Mouse (Mus musculus) liver, adult 2 months (tissue): Measurements from ENCODE around the gene Shank2. TPM values are rescaled to one million over a fixed set of nuclear protein-coding genes. Genes with fewer than 3 reads are reported as not detected.

Experiments
- DNase-seq: peaks from one replicate; pipeline ENCODE4 v3.0.0-alpha.2; 2011; ENCODE audit warnings: low read depth, low spot score; ENCODE audit errors: extremely low read depth
- H3K27ac ChIP-seq: fragments of 200-500 bp; replicated peaks from 2 replicates; pipeline ENCODE4 v1.5.1; 2012; ENCODE audit warnings: low read depth, mild to moderate bottlenecking, control low read depth, inconsistent platforms, low read length; ENCODE audit not compliant: insufficient read depth
- H3K27me3 ChIP-seq: fragments of 200-500 bp; 2 replicates; pipeline ENCODE4 v1.6.1; 2012; ENCODE audit warnings: mild to moderate bottlenecking, moderate library complexity, low read length, inconsistent platforms; ENCODE audit not compliant: control insufficient read depth, insufficient read depth
- H3K36me3 ChIP-seq: fragments of 200-500 bp; 2 replicates; pipeline ENCODE4 v1.6.1; 2012; ENCODE audit warnings: low read length, inconsistent platforms; ENCODE audit not compliant: control insufficient read depth, insufficient read depth
- H3K4me1 ChIP-seq: fragments of 200-500 bp; 2 replicates; pipeline ENCODE4 v1.6.1; 2011; ENCODE audit warnings: low read length; ENCODE audit not compliant: control insufficient read depth, insufficient read depth
- H3K4me3 ChIP-seq: fragments of 200-500 bp; 2 replicates; pipeline ENCODE4 v1.5.1; 2011; ENCODE audit warnings: low read depth, mild to moderate bottlenecking, control low read depth, low read length, moderate library complexity; ENCODE audit not compliant: insufficient read depth
- H3K79me2 ChIP-seq: fragments of 200-500 bp; 2 replicates; pipeline ENCODE4 v1.6.1; 2012; ENCODE audit warnings: inconsistent platforms, mild to moderate bottlenecking, low read length, moderate library complexity; ENCODE audit not compliant: control insufficient read depth, insufficient read depth
- H3K9ac ChIP-seq: fragments of 200-500 bp; 2 replicates; pipeline ENCODE4 v1.6.1; 2012; ENCODE audit warnings: low read depth, mild to moderate bottlenecking, control low read depth, inconsistent platforms, low read length
- CTCF ChIP-seq: fragments of 200-500 bp; IDR thresholded peaks from 2 replicates; pipeline ENCODE4 v1.5.1; 2011; ENCODE audit warnings: low read depth, low read length, control low read depth
- POLR2A ChIP-seq: fragments of 200-500 bp; IDR thresholded peaks from 2 replicates; pipeline ENCODE4 v1.6.1; 2011; ENCODE audit warnings: low read length, control low read depth; ENCODE audit not compliant: insufficient read depth; ENCODE audit errors: extremely low read depth
- WGBS: fragments of 180-500 bp; shearing (Covaris S2); methylation state at CpG from one replicate; pipeline ENCODE4 v1.1.7; 2018; 5-methylcytosine and 5-hydroxymethylcytosine counted together
- polyA plus RNA-seq: library from polyadenylated mRNA; depleted of rRNA; stranded (reverse); fragments of >200 nt; gene quantifications from 2 replicates; pipeline ENCODE4 v1.2.3, GENCODE M21; 2012
- total RNA-seq: library from RNA; depleted of rRNA; stranded (reverse); fragments of >200 nt; gene quantifications from 2 replicates; pipeline ENCODE4 v1.2.3, GENCODE M21; 2014

Shank2 gene
- total and polyA plus RNA-seq, 2 experiments: 4.1 to 6.6 TPM

GRCm38 (mm10) chr7:144324861-144325260, 323.1 kb downstream of the Shank2 start:
- H3K9ac ChIP-seq: no peak overlapping the region
- TF ChIP-seq POLR2A (no peak), CTCF (no peak)
- no peaks in the 10 kb centered on the region for H3K27me3 ChIP-seq
- H3K36me3 ChIP-seq: no peaks in the 10 kb centered on the region
- WGBS: 86% methylated on average over 6 of the region's 6 CpGs
- H3K79me2 ChIP-seq: peaks cover 3% of the 10 kb centered on the region; the same call in 1 of the 2 replicates
- H3K27ac ChIP-seq: no peak overlapping the region
- no peak overlapping the region for H3K4me3 ChIP-seq
- no peak for DNase-seq
- H3K4me1 ChIP-seq: no peaks in the 10 kb centered on the region

- Histone ChIP-seq H3K27ac (no peak overlapping the region), H3K36me3 (no peaks in the 10 kb centered on the region), H3K4me3 (no peak overlapping the region), H3K4me1 (no peaks in the 10 kb centered on the region), H3K27me3 (no peaks in the 10 kb centered on the region), H3K79me2 (peaks cover 3% of the 10 kb centered on the region; the same call in 1 of the 2 replicates), H3K9ac (no peak overlapping the region)
- DNase-seq: no peak
- TF ChIP-seq CTCF: no peak
- no peak for TF ChIP-seq POLR2A
- 93% methylated on average over 10 of the region's 10 CpGs for WGBS
Measured at GRCm38 (mm10) chr7:144325603-144326002, 323.9 kb downstream of the Shank2 start.

- H3K36me3 ChIP-seq: no peaks in the 10 kb centered on the region
- no peak overlapping the region for H3K9ac ChIP-seq
- 66% methylated on average over 2 of the region's 2 CpGs for WGBS
- no peak overlapping the region for H3K27ac ChIP-seq
- no peak for TF ChIP-seq CTCF
- TF ChIP-seq POLR2A: no peak
- H3K27me3 ChIP-seq: no peaks in the 10 kb centered on the region
- H3K79me2 ChIP-seq: no peaks in the 10 kb centered on the region; the same call in 1 of the 2 replicates
- no peak overlapping the region for H3K4me3 ChIP-seq
- no peaks in the 10 kb centered on the region for H3K4me1 ChIP-seq
- peak; percentile 24 for DNase-seq
Measured at GRCm38 (mm10) chr7:144329403-144329890, 327.7 kb downstream of the Shank2 start.

DNA sequence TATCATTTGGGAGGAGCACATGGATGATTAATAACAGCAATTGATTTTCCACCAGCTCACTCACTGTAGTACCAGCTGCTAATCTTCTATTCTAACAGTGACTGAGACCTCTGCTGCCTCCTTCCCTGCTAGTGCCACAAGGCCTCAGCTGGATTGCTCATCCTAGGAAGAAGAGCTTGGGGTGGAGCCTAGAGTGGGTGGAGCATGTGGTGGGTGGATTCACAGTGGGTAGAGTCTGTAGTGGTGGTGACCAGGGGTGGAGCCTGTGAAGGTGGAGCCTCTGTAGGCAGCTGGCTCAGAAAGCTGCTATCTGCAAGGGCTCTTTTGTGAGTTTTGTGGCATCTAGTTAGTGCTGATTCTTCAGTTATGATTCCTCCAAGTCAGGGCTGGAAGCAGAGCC, 334.9 kb downstream of the Shank2 start:
- Histone ChIP-seq H3K79me2 (no peaks in the 10 kb centered on the region; the same call in 1 of the 2 replicates), H3K9ac (no peak overlapping the region), H3K4me3 (no peak overlapping the region), H3K36me3 (no peaks in the 10 kb centered on the region), H3K27me3 (no peaks in the 10 kb centered on the region), H3K27ac (no peak overlapping the region), H3K4me1 (no peaks in the 10 kb centered on the region)
- no peak for DNase-seq
- no peak for TF ChIP-seq POLR2A
- no peak for TF ChIP-seq CTCF

DNA sequence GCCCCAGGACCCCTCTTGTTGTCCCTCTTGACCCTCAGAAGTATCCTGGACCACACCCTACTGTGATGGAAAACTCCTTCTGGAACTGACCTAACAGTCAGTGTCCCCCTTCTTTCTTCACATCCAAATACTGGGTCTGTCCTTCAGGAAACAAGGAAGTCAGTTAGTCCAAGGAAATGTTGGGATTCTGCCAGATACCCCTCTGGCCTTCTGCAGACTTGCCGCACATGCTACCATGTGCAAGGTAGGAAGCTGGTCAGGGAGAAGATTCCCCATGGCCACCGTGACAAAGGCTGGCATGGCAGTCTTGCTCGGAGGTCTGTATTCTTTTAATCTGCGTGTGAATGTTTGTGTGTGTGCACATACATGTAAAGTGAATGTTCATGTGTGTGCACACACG, 337.0 kb downstream of the Shank2 start:
- Histone ChIP-seq H3K9ac (no peak overlapping the region), H3K27me3 (no peaks in the 10 kb centered on the region), H3K36me3 (no peaks in the 10 kb centered on the region), H3K27ac (no peak overlapping the region), H3K4me3 (no peak overlapping the region), H3K4me1 (no peaks in the 10 kb centered on the region), H3K79me2 (no peaks in the 10 kb centered on the region; the same call in 1 of the 2 replicates)
- 90% methylated on average over 5 of the region's 5 CpGs for WGBS
- DNase-seq: no peak
- TF ChIP-seq POLR2A (no peak), CTCF (no peak)

GRCm38 (mm10) chr7:144340376-144340775, 338.6 kb downstream of the Shank2 start:
- no peak overlapping the region for H3K4me3 ChIP-seq
- H3K36me3 ChIP-seq: no peaks in the 10 kb centered on the region
- H3K4me1 ChIP-seq: no peaks in the 10 kb centered on the region
- H3K9ac ChIP-seq: no peak overlapping the region
- H3K27me3 ChIP-seq: no peaks in the 10 kb centered on the region
- no peak for TF ChIP-seq POLR2A
- TF ChIP-seq CTCF: no peak
- no peak overlapping the region for H3K27ac ChIP-seq
- no peaks in the 10 kb centered on the region; the same call in 1 of the 2 replicates for H3K79me2 ChIP-seq
- DNase-seq: no peak
- WGBS: 85% methylated on average over 6 of the region's 6 CpGs
